Mouse (Mus musculus) stomach, postnatal 0 days (tissue): ENCODE results near the gene Clic1. TPM values are rescaled to one million over a fixed set of nuclear protein-coding genes. Genes with fewer than 3 reads are reported as not detected.

Experiments used
- ATAC-seq: fragments of 200-750 bp; cut with Nextera tagmentation; 2 replicates; pipeline ENCODE4 v1.8.0; 2017; ENCODE audit not compliant: low FRiP score, low TSS enrichment
- DNase-seq: peaks from one replicate; pipeline ENCODE4 v3.0.0-alpha.2; 2016; ENCODE audit warnings: low spot score
- H3K27ac ChIP-seq: fragments of 300-500 bp; sonication (generic); replicated peaks from 2 replicates; pipeline ENCODE4 v1.5.1; 2014; ENCODE audit warnings: mild to moderate bottlenecking, control low read depth
- H3K27me3 ChIP-seq: fragments of 300-500 bp; sonication (generic); 2 replicates; pipeline ENCODE4 v1.6.1; 2014; ENCODE audit warnings: low read length; ENCODE audit not compliant: control insufficient read depth, insufficient read depth
- H3K36me3 ChIP-seq: fragments of 300-500 bp; sonication (generic); 2 replicates; pipeline ENCODE4 v1.6.1; 2014; ENCODE audit warnings: low read length, mixed read lengths; ENCODE audit not compliant: control insufficient read depth, insufficient read depth
- H3K4me1 ChIP-seq: fragments of 300-500 bp; sonication (generic); replicated peaks from 2 replicates; pipeline ENCODE4 v1.6.1; 2014; ENCODE audit warnings: antibody characterized with exemption; ENCODE audit not compliant: control insufficient read depth, insufficient read depth
- H3K4me2 ChIP-seq: fragments of 300-500 bp; sonication (generic); replicated peaks from 2 replicates; pipeline ENCODE4 v1.6.1; 2014; ENCODE audit warnings: low read depth, mild to moderate bottlenecking, control low read depth, moderate library complexity
- H3K4me3 ChIP-seq: fragments of 300-500 bp; sonication (generic); 2 replicates; pipeline ENCODE4 v1.5.1; 2014; ENCODE audit warnings: low read depth, low read length, control low read depth
- H3K9ac ChIP-seq: fragments of 300-500 bp; sonication (generic); 2 replicates; pipeline ENCODE4 v1.6.1; 2014; ENCODE audit warnings: mild to moderate bottlenecking, low read length, control low read depth, mixed read lengths
- H3K9me3 ChIP-seq: fragments of 300-500 bp; sonication (generic); 2 replicates; pipeline ENCODE4 v1.6.1; 2016; ENCODE audit warnings: low read length; ENCODE audit not compliant: control insufficient read depth
- CTCF ChIP-seq: IDR thresholded peaks from 2 replicates; pipeline ENCODE4 v1.5.1; 2016; ENCODE audit warnings: antibody characterized with exemption, low read depth, mild to moderate bottlenecking, moderate library complexity
- EP300 ChIP-seq: optimal IDR thresholded peaks from 2 replicates; pipeline ENCODE3; 2016; ENCODE audit warnings: antibody characterized with exemption
- WGBS: fragments of 180-500 bp; shearing (Covaris S2); extraction: QIAGEN DNeasy Blood & Tissue Kit; methylation state at CpG from one replicate; pipeline ENCODE4 v1.1.7; 2014; 5-methylcytosine and 5-hydroxymethylcytosine counted together
- polyA plus RNA-seq: library from polyadenylated mRNA; unstranded; fragments of >200 nt; fragmentation: Nextera tagmentation; extraction: Ambion mirVana; gene quantifications from 2 replicates; pipeline ENCODE4 v1.2.1, GENCODE M21; 2015

Clic1 gene
- polyA plus RNA-seq, 1 experiment from 2014 or later = 344 TPM

DNA sequence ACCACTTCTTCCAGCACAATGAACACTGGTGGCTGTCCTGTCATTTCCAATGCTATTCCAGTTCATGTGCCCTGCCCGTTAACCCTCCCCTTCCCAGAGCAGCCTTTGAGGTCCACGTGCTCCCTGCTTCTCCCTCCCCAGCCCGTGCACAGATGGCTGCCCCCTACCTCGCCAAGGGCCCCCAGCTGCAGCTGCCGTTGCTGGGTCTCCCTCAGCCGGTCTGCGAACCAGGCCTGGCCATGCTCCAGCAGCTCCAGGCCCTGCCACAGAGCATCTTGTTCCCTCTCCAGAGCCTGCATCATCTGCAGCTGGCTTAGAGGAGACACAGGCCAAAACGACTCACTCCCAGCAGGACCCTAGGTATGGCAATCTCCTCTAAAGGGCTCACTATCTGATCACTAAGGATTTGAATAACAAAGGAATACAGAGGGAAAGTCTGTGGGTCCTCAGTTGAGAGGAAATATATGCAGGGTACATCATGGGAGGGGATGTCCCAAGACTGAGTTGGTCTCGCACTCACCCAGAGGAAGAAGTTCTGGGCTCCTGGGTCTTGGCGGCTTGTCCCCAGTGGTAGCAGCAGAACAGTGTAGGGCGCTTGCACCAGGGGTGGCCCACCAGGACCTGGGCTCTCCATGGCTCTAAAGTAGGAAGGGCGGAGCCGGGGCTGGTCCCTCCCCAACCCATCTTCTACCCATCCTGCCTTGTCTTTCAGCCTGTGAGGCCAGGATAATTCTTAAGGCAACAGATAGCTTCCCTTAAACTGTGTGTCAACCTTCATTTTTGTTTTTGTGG is 22.3 kb upstream of the Clic1 start, which contains the start of gene Sapcd1:
Sapcd1 (minus strand) TSS at position 740 of the 792 bp plus-strand sequence.
- H3K27ac ChIP-seq = peak within 1 kb of the TSS; percentile 53
- no peaks in the 10 kb centered on the region; the same call in 1 of the 2 replicates for H3K4me1 ChIP-seq
- peak within 1 kb of the TSS; percentile 4; the same call in 1 of the 2 replicates for H3K4me3 ChIP-seq
- DNase-seq (no peak), ATAC-seq (peak; percentile 14; the same call in 1 of the 2 replicates)
- no peaks in the 10 kb centered on the region for H3K36me3 ChIP-seq
- no peak within 1 kb of the TSS for H3K9ac ChIP-seq
- no peaks in the 10 kb centered on the region for H3K9me3 ChIP-seq
- WGBS = 37% methylated on average over 13 of the region's 13 CpGs
- no peaks in the 10 kb centered on the region for H3K27me3 ChIP-seq
- peak within 1 kb of the TSS; percentile 18 for H3K4me2 ChIP-seq
- no peak for TF ChIP-seq EP300
- TF ChIP-seq CTCF = no peak

DNA sequence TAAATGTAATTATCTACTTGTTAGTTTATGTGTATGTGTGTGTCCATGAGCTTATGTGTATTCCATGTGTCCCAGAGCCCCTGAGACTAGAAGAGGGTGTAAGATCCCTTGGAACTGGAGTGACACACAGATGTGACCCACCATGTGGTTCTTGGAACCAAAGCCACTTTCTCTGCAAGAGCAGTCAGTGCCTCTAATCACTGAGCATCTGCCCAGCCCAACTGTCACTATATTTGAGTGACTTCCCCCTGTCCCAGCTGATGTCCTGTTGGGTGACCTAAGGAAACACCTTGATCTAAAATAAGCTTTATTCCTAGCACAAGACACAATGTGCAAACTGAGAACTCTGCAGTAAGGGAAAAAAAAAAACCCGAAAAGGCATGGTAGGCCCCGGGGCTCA is 21.5 kb upstream of the Clic1 start:
- Histone ChIP-seq H3K9ac (no peak overlapping the region), H3K27me3 (no peaks in the 10 kb centered on the region), H3K9me3 (no peaks in the 10 kb centered on the region), H3K27ac (no peak overlapping the region), H3K4me1 (no peaks in the 10 kb centered on the region; the same call in 1 of the 2 replicates), H3K4me3 (no peak overlapping the region), H3K4me2 (no peak overlapping the region), H3K36me3 (no peaks in the 10 kb centered on the region)
- ATAC-seq (no peak), DNase-seq (no peak)
- WGBS = 78% methylated on average over 2 of the region's 2 CpGs
- TF ChIP-seq CTCF (no peak), EP300 (no peak)

DNA sequence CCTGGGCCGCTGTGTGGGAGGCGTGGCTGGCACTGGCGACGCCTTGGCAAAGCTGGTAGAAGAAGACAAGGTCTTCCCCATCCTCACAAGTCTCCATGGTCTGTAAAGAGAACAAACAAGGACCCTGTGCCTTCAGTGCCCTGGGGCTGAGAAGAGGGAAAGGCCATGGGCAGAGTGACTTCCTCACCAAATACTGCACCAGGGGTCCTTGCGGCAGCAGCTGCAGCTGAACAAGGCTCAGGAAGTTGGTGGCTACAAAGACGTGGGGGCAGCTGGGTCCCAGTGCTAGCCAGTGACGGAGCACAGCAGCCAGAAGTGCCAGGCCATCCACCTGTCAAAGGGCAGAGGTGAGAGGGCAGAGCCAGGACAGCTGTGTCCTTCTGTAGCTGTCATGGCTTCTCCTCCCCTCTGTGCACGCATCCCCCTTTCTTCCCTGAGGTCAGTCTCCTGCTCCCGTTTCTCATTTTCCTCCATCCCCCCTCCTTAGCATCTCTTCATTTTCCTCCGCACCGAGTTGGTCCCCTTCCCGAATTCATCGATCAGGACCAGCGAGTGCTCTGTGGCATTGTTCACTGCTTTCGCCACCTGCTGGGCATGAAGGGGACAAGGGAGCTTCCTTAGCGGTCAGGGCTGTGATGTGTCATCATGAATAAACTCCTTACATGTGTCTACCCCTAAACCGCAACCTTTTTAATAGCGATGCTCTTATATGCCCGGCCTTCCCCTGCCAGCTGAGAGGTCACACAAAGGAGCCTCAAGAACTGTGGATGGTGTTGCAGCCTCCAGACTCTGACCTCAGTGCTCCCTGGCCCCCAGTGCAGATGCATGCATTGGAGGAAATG is 19.9 kb upstream of the Clic1 start:
- H3K9ac ChIP-seq = no peak overlapping the region
- H3K27ac ChIP-seq = no peak overlapping the region
- no peaks in the 10 kb centered on the region for H3K9me3 ChIP-seq
- no peaks in the 10 kb centered on the region; the same call in 1 of the 2 replicates for H3K4me1 ChIP-seq
- 37% methylated on average over 19 of the region's 19 CpGs for WGBS
- no peak for ATAC-seq
- H3K4me3 ChIP-seq = no peak overlapping the region
- DNase-seq = no peak
- no peaks in the 10 kb centered on the region for H3K27me3 ChIP-seq
- H3K36me3 ChIP-seq = no peaks in the 10 kb centered on the region
- no peak overlapping the region for H3K4me2 ChIP-seq
- TF ChIP-seq CTCF (peak; percentile 76), EP300 (no peak)

DNA sequence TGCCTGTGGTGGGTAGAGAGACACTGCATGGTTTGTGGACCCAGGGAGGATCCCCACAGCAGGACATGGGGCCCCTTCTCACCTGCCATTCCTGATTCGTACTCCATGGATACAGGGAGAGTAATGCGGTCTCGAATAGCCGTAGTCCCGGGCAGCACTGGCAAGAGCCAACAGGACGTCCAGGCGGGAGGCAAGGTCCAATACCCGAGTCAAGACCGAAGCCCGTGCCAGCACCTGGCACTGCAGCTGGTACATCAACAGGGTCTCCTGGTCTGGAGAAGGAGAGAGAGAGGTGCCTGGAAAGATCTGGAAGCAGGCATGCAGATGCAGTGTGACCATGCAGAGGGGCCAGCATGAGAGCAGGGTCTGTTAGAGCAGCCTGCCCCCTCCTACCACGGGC is 18.5 kb upstream of the Clic1 start:
- DNase-seq (no peak), ATAC-seq (no peak)
- no peaks in the 10 kb centered on the region for H3K9me3 ChIP-seq
- H3K36me3 ChIP-seq = no peaks in the 10 kb centered on the region
- TF ChIP-seq EP300 (no peak), CTCF (no peak)
- WGBS = 82% methylated on average over 11 of the region's 11 CpGs
- H3K27me3 ChIP-seq = no peaks in the 10 kb centered on the region
- no peaks in the 10 kb centered on the region; the same call in 1 of the 2 replicates for H3K4me1 ChIP-seq
- no peak overlapping the region for H3K9ac ChIP-seq
- H3K27ac ChIP-seq = no peak overlapping the region
- H3K4me3 ChIP-seq = no peak overlapping the region
- H3K4me2 ChIP-seq = no peak overlapping the region

DNA sequence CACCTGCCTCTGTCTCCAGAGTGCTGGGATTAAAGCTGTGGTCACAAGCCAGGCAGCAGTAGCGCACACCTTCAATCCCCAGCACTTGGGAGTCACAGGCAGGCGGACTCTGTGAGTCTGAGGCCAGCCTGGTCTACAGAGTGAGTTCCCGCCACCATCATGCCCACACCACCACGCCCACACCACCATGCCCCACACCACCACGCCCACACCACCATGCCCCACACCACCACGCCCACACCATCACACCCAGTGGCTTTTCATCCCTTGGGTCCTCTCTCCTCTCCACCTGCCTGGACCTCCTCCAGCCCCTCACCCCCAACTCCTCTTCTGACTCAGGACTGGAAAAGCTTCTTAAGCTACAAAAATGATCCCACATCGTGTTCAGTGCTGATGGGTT is 17.9 kb upstream of the Clic1 start:
- DNase-seq = no peak
- H3K9ac ChIP-seq = no peak overlapping the region
- no peaks in the 10 kb centered on the region for H3K9me3 ChIP-seq
- H3K36me3 ChIP-seq = no peaks in the 10 kb centered on the region
- 77% methylated on average over 7 of the region's 7 CpGs for WGBS
- H3K27ac ChIP-seq = no peak overlapping the region
- no peaks in the 10 kb centered on the region for H3K27me3 ChIP-seq
- H3K4me1 ChIP-seq = no peaks in the 10 kb centered on the region; the same call in 1 of the 2 replicates
- ATAC-seq = no peak
- H3K4me2 ChIP-seq = no peak overlapping the region
- H3K4me3 ChIP-seq = no peak overlapping the region
- TF ChIP-seq CTCF (no peak), EP300 (no peak)
